ENCODE assay signal across 8 mouse cellular contexts in the genomic region with DNA sequence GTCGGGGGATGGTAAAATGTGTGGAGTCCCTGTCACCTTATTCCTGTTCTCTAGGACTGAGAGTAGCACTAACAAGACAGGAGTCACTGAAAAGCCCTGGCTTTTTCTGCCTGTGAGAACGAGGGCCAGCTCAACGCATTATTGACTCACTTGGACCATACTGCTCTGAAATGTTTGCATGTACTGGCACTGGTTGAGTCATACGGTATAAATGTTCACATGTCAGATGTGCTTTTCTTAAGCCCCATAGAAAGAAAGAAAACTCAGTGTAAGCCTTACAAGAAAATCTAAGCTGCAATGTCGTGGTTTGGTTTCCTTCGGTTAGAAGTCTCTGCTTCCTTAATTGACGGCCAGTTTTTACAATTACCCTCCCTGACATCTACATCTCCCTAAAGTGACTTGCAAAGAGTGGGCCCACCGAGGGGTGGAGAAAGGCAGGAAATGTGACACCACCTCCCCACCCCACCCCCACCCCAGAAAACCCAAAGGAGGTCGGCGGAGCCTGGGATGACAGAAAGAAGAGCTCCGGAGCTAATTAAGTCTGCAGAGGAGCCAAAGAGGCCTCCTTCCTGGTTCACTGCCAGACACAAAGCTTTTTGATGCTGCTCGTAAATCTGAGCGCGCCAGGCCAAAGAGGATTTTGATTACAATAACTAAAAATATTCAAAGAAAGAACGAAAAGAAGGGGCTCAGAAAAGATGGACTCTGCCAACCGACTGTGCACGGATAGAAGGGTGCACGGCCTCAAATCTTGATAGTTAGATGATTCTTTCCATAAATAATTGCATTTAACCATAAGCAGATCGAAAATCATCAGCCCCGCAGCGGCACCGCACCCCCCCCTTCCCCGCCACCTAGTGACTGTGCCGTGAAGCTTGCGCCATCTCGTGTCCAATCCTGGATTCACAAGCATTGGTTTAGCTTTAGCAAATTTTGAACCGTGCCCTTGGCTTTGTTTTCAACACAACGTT. TPM values are rescaled to one million over a fixed set of nuclear protein-coding genes. Genes with fewer than 3 reads are reported as not detected.
DNase-seq lines count a peak whose midpoint lies in the region; ATAC-seq lines count a peak whose summit lies in the region.

No protein-coding gene starts in this region.

- peak overlapping the region; percentile 54 for H3K9ac ChIP-seq in hindbrain, embryonic 15.5 days

- peak overlapping the region; percentile 71 for H3K27ac ChIP-seq in hindbrain, embryonic 15.5 days (replicated peaks)
- H3K27ac ChIP-seq in macrophage, result no peak overlapping the region

- H3K79me2 ChIP-seq in macrophage (ENCODE audit: inconsistent target), result no peaks in the 10 kb centered on the region

- H3K4me1 ChIP-seq in hindbrain, embryonic 15.5 days (replicated peaks), result peaks cover 15% of the 10 kb centered on the region

- no peaks in the 10 kb centered on the region for H3K9me3 ChIP-seq in hindbrain, embryonic 15.5 days

- no peaks in the 10 kb centered on the region for H3K27me3 ChIP-seq in hindbrain, embryonic 15.5 days

- DNase-seq in Muller cell, postnatal 12 days (ENCODE audit: inconsistent ontology term), result peak; percentile 72
- DNase-seq in cerebellum, adult 8-10 months, result peak; percentile 76
- DNase-seq in frontal cortex, postnatal 14 days (ENCODE audit: low spot score in 2 of 2), result peak; percentile 22 to 73
- peak; percentile 79 to 84 for DNase-seq in left cerebral cortex, adult 18-20 months (ENCODE audit: low spot score in 2 of 2)
- DNase-seq in right cerebral cortex, adult 18-20 months, result peak; percentile 64
- DNase-seq in urinary bladder, adult 2 months (ENCODE audit: low spot score), result peak; percentile 48

- WGBS in hindbrain, embryonic 15.5 days, result 5% methylated on average over 28 of the region's 28 CpGs
- 10% methylated on average over 26 of the region's 28 CpGs for WGBS in macrophage (ENCODE audit: missing documents)

- peak overlapping the region; percentile 71 for H3K4me2 ChIP-seq in hindbrain, embryonic 15.5 days

- ATAC-seq in hindbrain, embryonic 15.5 days (ENCODE audit: low FRiP score, low read depth), result peak; percentile 72

- no peaks in the 10 kb centered on the region for H3K36me3 ChIP-seq in hindbrain, embryonic 15.5 days
- H3K36me3 ChIP-seq in macrophage (ENCODE audit: inconsistent target), result no peaks in the 10 kb centered on the region

- peak overlapping the region; percentile 37 for H3K4me3 ChIP-seq in hindbrain, embryonic 15.5 days
- H3K4me3 ChIP-seq in macrophage (ENCODE audit: inconsistent target), result peak overlapping the region; percentile 52

RNA-seq across cellular contexts. Expression of gene Tmem238l, which starts 28.0 kb away (rescaled TPM):
- polyA plus RNA-seq in hindbrain, embryonic 15.5 days (2015; fragmentation: Nextera tagmentation; extraction: Ambion mirVana), result not detected in 2 replicates
- total RNA-seq in left cerebral cortex, adult 18-20 months (2021), result not detected
- not detected for total RNA-seq in macrophage (2018; cell fraction: chromatin; rRNA removed)
- not detected for total RNA-seq in macrophage (2018; cell fraction: cytosol; rRNA removed)
- total RNA-seq in macrophage (2018; cell fraction: nucleus; rRNA removed), result not detected
- polyA plus RNA-seq in macrophage (2018), result not detected in 3 replicates
- polyA plus RNA-seq in urinary bladder, adult 2 months (2012; rRNA removed), result 98.6 and 128 TPM in 2 replicates

RNA-seq across cellular contexts. Expression of gene Tmem220, which starts 40.5 kb away (rescaled TPM):
- polyA plus RNA-seq in hindbrain, embryonic 15.5 days (2015; fragmentation: Nextera tagmentation; extraction: Ambion mirVana), result 0.34 and 0.67 TPM in 2 replicates
- under 1 TPM; 0.70 to 0.91 TPM for total RNA-seq in left cerebral cortex, adult 18-20 months (2021)
- 1 to 10 TPM in 22 of 26 experiments, under 1 TPM in 4; 0.29 to 7.4 (median 3.3) TPM for total RNA-seq in macrophage (2018; cell fraction: chromatin; rRNA removed)
- 10 to 100 TPM in 12 of 26 experiments, 1 to 10 TPM in 14; 4.2 to 12.4 (median 9.3) TPM for total RNA-seq in macrophage (2018; cell fraction: cytosol; rRNA removed)
- total RNA-seq in macrophage (2018; cell fraction: nucleus; rRNA removed), result 10 to 100 TPM in 8 of 26 experiments, 1 to 10 TPM in 17, under 1 TPM in 1; 0.92 to 19.4 (median 7.2) TPM
- polyA plus RNA-seq in macrophage (2018), result 5.1 to 13.2 TPM (median 8.5 TPM) in 3 replicates
- polyA plus RNA-seq in urinary bladder, adult 2 months (2012; rRNA removed), result 7.4 and 8.1 TPM in 2 replicates

Comparison
In these comparisons a context has a peak if more than half of its experiments do, and no peak if none do; other contexts are left out.
1. RNA of gene Tmem238l, which starts 28.0 kb away (polyA plus RNA-seq): 98.6 to 128 TPM in urinary bladder, adult 2 months; not detected in hindbrain, embryonic 15.5 days and not detected in macrophage; every median in the first group is over 10 times any median in the second.
2. Peak in every context shown above with its lines, with median percentiles within 50 percentile points of each other: DNase-seq.